Mouse (Mus musculus) ZHBTc4 (cell line): ENCODE data around the gene 4930404H24Rik.
"Not testable (repeated sequence)": the region's sequence is repeated elsewhere in the genome, so short reads cannot be mapped to it uniquely, and the experiment has no call there.

Source experiments
- DNase-seq: peaks from one replicate; pipeline ENCODE4 v3.0.0-alpha.2; 2011; ENCODE audit warnings: low read depth, low spot score

4930404H24Rik gene

GRCm38 (mm10) chr2:153478583-153478982, 14.0 kb upstream of the 4930404H24Rik start:
- peak; percentile 57 for DNase-seq

GRCm38 (mm10) chr2:153479486-153479885, 13.1 kb upstream of the 4930404H24Rik start:
- no peak for DNase-seq

- DNase-seq: no peak
Observed at GRCm38 (mm10) chr2:153481108-153481860, 11.3 kb upstream of the 4930404H24Rik start.

GRCm38 (mm10) chr2:153481861-153482120, 10.8 kb upstream of the 4930404H24Rik start:
- DNase-seq: no peak

GRCm38 (mm10) chr2:153483118-153483983, 9.2 kb upstream of the 4930404H24Rik start:
- peak; percentile 27 for DNase-seq

- no peak for DNase-seq
Observed at GRCm38 (mm10) chr2:153484071-153484470, 8.5 kb upstream of the 4930404H24Rik start.

- DNase-seq: no peak
Observed at GRCm38 (mm10) chr2:153490116-153490515, 2.5 kb upstream of the 4930404H24Rik start.

- no peak for DNase-seq
Observed at GRCm38 (mm10) chr2:153490940-153491339, 1.6 kb upstream of the 4930404H24Rik start.

- no peak for DNase-seq
Observed at GRCm38 (mm10) chr2:153491512-153492178, 945 bp upstream of the 4930404H24Rik start.

- no peak for DNase-seq
Observed at GRCm38 (mm10) chr2:153492179-153492517, 442 bp upstream of the 4930404H24Rik start.

- no peak for DNase-seq
Observed at GRCm38 (mm10) chr2:153493393-153493731, 772 bp downstream of the 4930404H24Rik start.

- DNase-seq: no peak
Observed at GRCm38 (mm10) chr2:153493781-153494292, 1.2 kb downstream of the 4930404H24Rik start.

GRCm38 (mm10) chr2:153494293-153494811, 1.8 kb downstream of the 4930404H24Rik start:
- DNase-seq: no peak

GRCm38 (mm10) chr2:153495391-153495790, 2.8 kb downstream of the 4930404H24Rik start:
- not testable (repeated sequence) for DNase-seq

GRCm38 (mm10) chr2:153495818-153496217, 3.2 kb downstream of the 4930404H24Rik start:
- no peak for DNase-seq

GRCm38 (mm10) chr2:153496301-153496700, 3.7 kb downstream of the 4930404H24Rik start:
- no peak for DNase-seq

GRCm38 (mm10) chr2:153496898-153497297, 4.3 kb downstream of the 4930404H24Rik start:
- DNase-seq: no peak

- DNase-seq: peak; percentile 88
Observed at GRCm38 (mm10) chr2:153499154-153499553, 6.6 kb downstream of the 4930404H24Rik start.

GRCm38 (mm10) chr2:153506385-153506784, 13.8 kb downstream of the 4930404H24Rik start:
- DNase-seq: no peak

- no peak for DNase-seq
Observed at GRCm38 (mm10) chr2:153507969-153508368, 15.4 kb downstream of the 4930404H24Rik start.

GRCm38 (mm10) chr2:153508405-153508804, 15.8 kb downstream of the 4930404H24Rik start:
- no peak for DNase-seq
